Mouse (Mus musculus) thymus, adult 18-20 months (tissue): ENCODE data around the gene Banp.

Source experiments
- DNase-seq, 2 experiments: peaks; one replicate each; pipeline ENCODE4 v3.0.0; 2022; ENCODE audit warnings: mixed read lengths in 2 of 2

Gene Banp

GRCm38 (mm10) chr8:122022705-122023104 lies 73.2 kb downstream of the Banp start:
- no peak for DNase-seq

DNA sequence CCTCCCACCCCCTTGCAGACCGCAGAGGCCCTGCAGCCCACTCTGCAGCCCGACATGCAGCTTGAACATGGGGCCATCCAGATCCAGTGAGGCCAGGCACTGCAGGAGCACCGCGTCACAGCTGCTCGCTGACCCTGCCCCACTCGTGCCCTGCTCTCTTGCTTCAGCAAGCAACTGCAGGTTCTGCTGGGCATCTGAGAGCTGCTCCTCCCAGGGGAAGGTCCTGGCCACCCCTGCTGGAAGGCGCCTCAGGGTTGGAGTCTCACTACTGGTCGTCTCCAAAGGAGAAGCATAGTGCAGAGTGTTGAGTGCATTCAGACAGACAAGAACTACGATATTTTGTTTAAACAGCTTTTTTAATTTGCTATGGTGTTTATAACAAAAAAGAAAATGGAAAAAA lies 76.0 kb downstream of the Banp start:
- DNase-seq, result no peak

DNA sequence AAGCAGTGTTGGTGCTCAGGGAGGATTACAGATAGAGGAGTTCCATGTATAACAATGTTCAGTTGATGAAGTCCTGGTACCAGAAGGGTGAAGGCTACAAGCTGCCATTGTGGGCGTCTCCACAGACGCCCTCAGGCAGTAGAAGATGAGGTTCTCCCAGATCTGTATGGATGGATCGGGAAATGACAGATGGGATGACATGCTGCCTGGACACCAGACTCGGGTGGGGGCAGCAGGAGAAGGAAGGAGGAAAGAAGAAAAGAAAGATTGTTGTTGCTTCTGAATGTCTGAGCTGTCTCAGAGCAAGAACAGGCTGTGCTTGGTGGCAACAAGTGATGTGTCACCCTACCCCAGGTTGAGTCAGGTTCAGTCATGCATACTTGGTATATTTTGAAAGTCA lies 78.6 kb downstream of the Banp start:
- no peak for DNase-seq

- DNase-seq, result no peak
Measured at GRCm38 (mm10) chr8:122030965-122031364, 81.4 kb downstream of the Banp start.

GRCm38 (mm10) chr8:122032741-122033140 lies 83.2 kb downstream of the Banp start:
- DNase-seq, result no peak

- DNase-seq, result no peak
Measured at GRCm38 (mm10) chr8:122035543-122035942, 86.0 kb downstream of the Banp start.

GRCm38 (mm10) chr8:122036325-122036724 lies 86.8 kb downstream of the Banp start:
- no peak for DNase-seq

DNA sequence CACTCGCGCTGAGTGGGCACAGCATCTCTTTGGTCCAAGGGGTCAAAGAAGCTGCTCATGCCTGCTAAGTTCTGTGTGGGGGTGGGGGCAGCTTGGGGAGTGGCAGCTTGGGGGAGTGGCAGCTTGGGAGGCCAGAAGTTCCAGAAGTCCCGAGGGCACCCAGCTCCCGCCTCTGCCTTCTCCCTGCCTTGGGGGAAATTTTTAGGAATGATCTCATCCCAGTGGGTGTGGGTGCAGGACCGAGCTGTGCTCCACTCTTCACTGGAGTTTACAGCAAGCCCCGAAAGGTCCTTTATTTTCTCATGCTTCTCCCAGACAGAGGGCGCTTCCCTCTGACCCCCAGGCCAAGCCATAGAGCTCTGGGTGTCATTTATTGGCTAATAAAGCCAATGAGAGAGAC lies 87.7 kb downstream of the Banp start:
- no peak for DNase-seq

DNA sequence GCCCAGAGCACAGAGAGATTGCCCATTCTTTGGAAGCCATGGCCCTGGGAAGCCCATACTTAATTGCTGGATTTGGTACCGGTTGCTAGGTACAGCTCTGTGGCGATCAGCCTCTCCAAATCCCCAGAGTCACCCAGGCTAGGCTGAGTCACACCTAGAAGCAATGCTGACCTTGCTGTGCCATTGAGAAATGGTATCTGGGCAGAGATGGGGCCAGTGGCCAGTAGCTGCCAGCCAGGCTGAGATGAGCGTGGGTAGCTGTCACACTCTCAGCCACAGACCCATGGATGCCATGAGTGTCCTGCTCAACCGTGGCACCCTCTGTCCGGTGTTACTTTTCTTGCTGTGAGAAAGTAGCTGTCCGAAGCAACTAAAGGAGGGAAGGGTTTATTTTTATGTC lies 88.5 kb downstream of the Banp start:
- no peak for DNase-seq

GRCm38 (mm10) chr8:122039452-122039851 lies 89.9 kb downstream of the Banp start:
- no peak for DNase-seq

- no peak for DNase-seq
Measured at GRCm38 (mm10) chr8:122047206-122047870, 97.8 kb downstream of the Banp start.

DNA sequence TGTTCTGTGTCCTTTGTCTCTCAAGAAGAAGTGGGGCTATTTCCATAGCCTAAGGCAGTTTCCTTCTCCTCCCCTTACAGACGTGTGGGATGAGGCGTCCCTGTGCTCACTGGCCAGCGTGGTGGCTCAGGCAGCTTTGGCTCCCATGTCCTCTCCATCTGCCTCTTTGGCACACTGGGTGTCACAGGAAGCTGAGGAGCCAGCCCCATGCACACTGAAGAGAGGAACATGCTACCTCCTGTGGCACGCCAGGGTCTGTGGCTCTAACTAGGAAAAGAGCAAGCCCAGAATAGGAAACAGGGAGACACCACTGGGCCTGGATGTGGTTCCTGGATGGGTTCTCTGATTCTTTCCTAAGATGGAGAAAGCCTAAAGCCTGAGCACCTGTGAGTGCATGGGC lies 99.7 kb downstream of the Banp start:
- no peak for DNase-seq

DNA sequence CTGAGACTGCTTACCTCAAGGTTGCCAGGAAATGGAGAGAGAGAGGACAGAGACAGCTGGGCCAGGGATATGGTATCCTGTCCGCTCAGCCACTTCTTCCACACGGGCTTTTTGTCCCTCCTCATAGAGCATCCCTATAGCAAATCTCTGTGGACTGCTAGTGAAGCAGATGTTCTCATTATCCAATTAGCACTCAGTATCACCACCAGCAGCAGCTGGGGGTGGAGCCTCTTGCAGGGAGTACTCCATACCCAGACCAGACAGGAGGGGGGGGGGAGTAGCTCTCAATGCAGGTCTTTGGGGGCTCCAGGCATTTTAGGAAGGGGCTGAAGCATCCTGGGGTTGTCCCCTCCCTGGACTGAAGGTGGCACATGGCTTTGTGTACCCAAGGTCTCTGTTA lies 100.4 kb downstream of the Banp start:
- no peak for DNase-seq

DNA sequence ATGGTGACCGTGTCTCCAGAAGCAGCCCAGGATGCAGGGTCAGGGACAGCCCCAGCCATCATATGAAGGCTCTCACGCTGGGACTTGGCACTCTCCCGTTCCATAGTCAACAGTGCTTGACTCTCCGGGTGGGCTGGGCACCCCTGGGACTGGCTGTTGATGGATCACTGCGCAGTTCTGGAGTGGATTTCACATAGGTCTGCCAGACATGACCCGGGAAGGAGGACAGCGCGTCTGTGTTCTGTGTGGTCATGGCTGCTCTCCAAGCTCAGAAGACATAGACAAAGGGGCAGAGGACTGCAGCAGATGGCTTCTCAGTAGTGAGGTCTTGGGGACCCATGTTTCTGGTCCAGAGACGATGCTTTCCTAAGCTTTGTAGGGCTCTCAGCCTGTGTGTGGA lies 101.1 kb downstream of the Banp start:
- DNase-seq, result no peak

DNA sequence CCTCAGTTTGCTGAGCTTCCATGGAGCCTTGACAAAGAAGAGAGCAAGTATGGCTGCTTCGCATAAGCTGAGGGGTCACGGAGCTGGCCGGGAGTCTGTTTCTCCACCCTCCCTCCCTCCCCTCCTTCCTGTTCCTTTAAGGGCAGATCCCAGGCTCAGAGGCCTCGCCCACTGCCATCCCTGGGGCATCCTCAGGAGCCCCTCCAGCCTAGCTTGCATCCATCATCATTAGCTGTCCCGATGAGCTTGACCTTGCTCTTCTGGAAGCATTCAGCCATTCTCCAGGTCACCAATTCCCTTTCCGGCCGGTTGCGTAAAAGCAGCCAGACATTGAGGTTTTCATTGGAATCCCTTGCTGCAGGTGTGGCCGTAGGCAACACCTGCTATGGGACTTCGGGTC lies 105.8 kb downstream of the Banp start:
- DNase-seq, result no peak

GRCm38 (mm10) chr8:122056113-122056512 lies 106.6 kb downstream of the Banp start:
- no peak for DNase-seq

- DNase-seq, result no peak
Measured at GRCm38 (mm10) chr8:122056882-122057281, 107.3 kb downstream of the Banp start.

DNA sequence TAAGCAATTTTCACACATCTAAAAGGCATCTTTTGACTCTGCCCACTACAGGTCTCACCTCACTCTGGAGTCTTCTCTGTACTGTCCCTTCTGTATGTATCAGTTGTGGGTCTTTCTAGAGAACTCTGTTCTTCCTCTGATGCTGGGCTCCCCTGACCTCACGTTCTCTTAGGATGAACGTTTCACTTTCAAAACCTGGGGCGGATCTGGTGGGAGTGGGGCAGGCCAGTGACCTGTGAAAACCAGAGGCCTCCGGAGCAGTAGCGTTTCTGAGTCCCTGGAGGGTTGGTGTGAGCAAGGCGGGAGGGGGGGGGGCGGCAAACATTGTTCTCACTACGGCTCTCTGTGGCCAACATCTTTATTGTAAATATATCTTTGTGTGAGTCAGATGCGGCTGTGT lies 109.0 kb downstream of the Banp start:
- no peak for DNase-seq

DNA sequence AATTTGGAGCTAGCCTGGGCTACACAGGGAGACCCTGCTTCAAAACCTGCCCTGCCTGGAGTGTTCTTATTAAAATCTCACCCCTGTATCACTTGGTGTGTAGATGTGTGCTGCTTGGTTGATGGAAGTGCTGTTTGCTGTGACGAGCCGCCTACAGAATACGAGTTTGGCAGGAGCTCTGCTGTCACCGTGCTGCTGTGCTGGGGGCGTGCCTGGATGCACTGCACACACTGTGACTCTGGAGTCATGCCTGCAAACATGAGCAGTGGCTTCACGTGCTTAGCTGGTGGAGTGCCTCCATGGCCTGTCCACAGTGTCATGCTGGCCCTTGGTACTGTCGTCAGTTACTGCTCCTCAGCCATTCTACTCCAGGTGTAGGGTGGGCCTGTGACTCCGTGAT lies 109.4 kb downstream of the Banp start:
- DNase-seq, result no peak

DNA sequence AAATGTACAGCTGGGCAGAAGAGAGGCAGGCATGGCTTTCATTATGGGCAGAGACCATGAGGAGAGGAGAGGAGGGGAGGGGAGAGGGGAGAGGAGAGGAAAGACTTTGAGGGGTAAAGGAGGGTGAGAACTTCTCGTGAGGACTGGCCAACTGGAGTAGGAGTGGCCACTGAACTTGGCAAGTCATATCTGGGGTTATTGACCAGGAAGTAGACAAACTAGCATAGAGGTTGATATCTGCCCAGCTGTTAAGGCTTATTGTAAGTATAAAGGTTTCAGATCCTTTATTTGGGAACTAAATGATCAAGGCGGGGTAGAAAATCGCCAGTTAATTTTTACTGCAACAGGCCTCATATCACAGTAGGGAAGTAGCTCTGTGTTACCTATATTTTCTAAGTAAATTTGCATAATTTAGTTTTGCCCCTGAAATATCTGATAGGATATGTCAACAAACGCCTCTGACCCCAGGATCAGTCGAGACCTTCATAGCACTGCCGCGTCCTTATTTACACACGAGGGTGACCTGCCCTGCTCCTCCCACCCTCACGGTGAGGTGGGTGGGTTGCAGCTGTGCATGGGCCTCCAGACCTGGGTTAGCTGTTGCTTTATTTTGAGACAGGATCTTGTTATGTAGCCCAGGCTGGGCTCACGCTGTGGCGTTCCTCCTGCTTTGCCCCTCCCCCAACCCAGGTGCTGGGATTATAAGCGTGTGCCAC lies 113.1 kb downstream of the Banp start:
- DNase-seq, result no peak

DNA sequence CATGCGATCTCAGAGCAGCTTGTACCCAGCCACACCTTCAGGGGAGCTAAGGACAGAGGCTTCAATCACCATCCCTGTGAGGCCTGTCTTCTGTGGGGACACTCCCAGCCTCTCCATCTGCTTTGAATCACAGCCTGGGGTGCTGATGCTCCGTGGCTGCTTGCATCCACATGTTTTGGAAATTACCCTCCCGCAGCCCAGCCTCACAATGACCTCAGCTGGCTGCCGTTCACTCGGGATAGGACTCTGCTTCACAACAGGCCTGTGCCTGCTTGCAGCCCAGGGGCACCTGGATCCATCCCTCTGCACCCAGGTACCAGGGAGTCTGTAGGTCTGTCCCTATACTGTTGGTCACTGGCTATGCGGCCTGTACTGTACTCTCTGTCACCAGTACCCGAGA lies 114.8 kb downstream of the Banp start:
- no peak for DNase-seq

GRCm38 (mm10) chr8:122067783-122068505 lies 118.4 kb downstream of the Banp start:
- no peak for DNase-seq

- DNase-seq, result no peak
Measured at GRCm38 (mm10) chr8:122068609-122069008, 119.1 kb downstream of the Banp start.

- no peak for DNase-seq
Measured at GRCm38 (mm10) chr8:122069281-122069680, 119.7 kb downstream of the Banp start.
